Mouse (Mus musculus): ENCODE measurements around the gene Gucy1b1. TPM values are rescaled to one million over a fixed set of nuclear protein-coding genes. Genes with fewer than 3 reads are reported as not detected.
A peak's percentile ranks its signal among the peaks of the same experiment; 100 is the strongest.

Gucy1b1 gene
- 18.2 and 23.5 TPM in 2 replicates for polyA plus RNA-seq (2014; fragmentation: Nextera tagmentation; extraction: Ambion mirVana)

DNA sequence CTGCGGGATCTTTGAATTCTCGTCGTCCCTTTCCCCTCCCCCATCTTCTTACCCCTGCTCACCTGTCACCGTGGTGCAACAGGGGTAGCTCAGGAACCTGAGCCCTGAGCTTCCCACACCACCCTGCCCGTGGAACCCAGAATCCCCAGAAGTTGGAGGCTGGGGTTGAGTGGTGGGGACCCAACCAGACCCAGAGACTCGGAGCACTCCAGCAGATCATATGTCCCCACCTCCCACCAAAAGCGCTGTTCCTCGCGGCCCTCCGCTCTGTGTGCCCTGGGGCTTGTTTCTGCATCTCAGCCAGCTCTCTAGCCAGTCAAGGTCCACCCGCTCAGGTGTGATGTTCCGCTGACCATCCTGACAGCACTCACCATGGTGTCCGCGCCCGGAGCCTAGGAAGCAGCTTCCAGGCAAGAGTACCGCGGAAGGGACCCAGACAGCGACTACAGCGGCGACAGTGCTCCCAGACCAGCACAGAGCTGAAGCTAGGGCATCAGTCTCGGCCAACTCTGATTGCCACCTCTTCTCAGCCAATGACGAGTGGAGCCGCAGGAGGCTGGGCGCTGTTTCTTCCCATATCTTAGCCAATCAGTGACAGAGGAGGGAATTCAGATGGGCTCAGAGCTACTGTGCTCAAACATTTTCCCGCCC lies at the start of gene Gucy1b1:
Gene Gucy1b1 (minus strand): TSS at position 489 of the 651 bp plus-strand sequence.
- WGBS = 1% methylated on average over 25 of the region's 25 CpGs
- peak within 1 kb of the TSS; percentile 80 for H3K4me2 ChIP-seq
- no peaks in the 10 kb centered on the region for H3K36me3 ChIP-seq (ENCODE audit: control insufficient read depth, insufficient read depth, low read length)
- peaks cover 4% of the 10 kb centered on the region; the same call in 1 of the 2 replicates for H3K4me1 ChIP-seq (replicated peaks; ENCODE audit: control insufficient read depth, insufficient read depth, low read length)
- peak; percentile 93 for ATAC-seq (replicated peaks; ENCODE audit: low FRiP score)
- peak within 1 kb of the TSS; percentile 55 for H3K4me3 ChIP-seq (ENCODE audit: low read depth, low read length)
- H3K9me3 ChIP-seq (ENCODE audit: control insufficient read depth, low read length) = no peaks in the 10 kb centered on the region
- H3K9ac ChIP-seq (ENCODE audit: low read depth, low read length) = peak within 1 kb of the TSS; percentile 46; the same call in 1 of the 2 replicates
- H3K27me3 ChIP-seq (replicated peaks; ENCODE audit: control insufficient read depth, insufficient read depth, low read length) = peaks cover 12% of the 10 kb centered on the region
- DNase-seq (ENCODE audit: low spot score) = peak; percentile 68
- H3K27ac ChIP-seq (ENCODE audit: low read depth, low read length) = peak within 1 kb of the TSS; percentile 5; the same call in 1 of the 2 replicates

DNA sequence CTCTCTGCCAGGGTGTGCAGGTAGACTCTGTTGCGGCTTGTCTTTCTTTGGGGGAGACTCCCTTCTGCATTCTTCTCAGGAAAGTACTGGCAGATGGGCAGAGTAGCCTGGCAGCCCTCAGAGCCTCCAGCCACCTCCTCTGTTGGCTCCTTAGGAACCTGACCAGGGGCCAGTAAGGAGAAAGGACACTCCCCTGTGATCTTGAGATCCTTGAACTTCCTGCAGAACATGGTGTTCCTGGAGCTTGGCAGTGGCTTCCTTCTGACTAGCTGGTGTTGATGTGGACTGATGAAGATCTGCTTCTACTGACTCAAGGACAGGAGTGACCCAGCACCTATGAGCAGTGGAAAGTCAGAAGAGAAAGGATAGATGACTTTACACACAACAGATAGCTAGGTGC lies 44.4 kb upstream of the Gucy1b1 start:
- DNase-seq (ENCODE audit: low spot score) = no peak

DNA sequence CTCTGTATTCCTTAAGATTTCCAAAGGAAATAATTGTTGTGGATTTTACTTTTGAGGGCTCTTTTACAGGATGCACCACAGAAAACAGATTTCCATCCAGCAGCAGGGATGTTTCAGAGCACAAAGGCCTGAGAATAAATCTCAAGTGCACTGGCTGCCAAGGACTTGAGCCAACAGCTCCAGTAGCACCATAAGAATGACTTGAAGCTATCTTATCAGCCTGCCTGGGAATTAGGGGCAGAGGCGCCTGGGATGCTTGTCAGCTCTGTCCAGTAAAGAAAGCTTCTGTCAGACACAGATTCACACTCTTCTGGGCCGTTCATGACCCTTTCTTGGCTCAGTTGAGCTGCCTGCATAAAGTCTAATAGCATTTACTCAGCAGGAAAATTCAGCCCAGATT lies 38.0 kb upstream of the Gucy1b1 start:
- WGBS = 43% methylated on average over 2 of the region's 2 CpGs
- H3K36me3 ChIP-seq (ENCODE audit: control insufficient read depth, insufficient read depth, low read length) = no peaks in the 10 kb centered on the region
- H3K4me3 ChIP-seq (ENCODE audit: low read depth, low read length) = no peak overlapping the region
- H3K27ac ChIP-seq (ENCODE audit: low read depth, low read length) = no peak overlapping the region
- H3K9me3 ChIP-seq (ENCODE audit: control insufficient read depth, low read length) = no peaks in the 10 kb centered on the region
- H3K9ac ChIP-seq (ENCODE audit: low read depth, low read length) = no peak overlapping the region
- H3K27me3 ChIP-seq (replicated peaks; ENCODE audit: control insufficient read depth, insufficient read depth, low read length) = no peaks in the 10 kb centered on the region
- ATAC-seq (replicated peaks; ENCODE audit: low FRiP score) (no peak), DNase-seq (ENCODE audit: low spot score) (no peak)
- no peaks in the 10 kb centered on the region for H3K4me1 ChIP-seq (replicated peaks; ENCODE audit: control insufficient read depth, insufficient read depth, low read length)
- no peak overlapping the region for H3K4me2 ChIP-seq

More for the DNA sequence above, 44.4 kb upstream of the Gucy1b1 start:
- no peaks in the 10 kb centered on the region for H3K4me1 ChIP-seq (replicated peaks; ENCODE audit: control insufficient read depth, insufficient read depth, low read length)
- no peak overlapping the region for H3K4me2 ChIP-seq
- 81% methylated on average over 1 of the region's 1 CpGs for WGBS
- H3K9ac ChIP-seq (ENCODE audit: low read depth, low read length) = no peak overlapping the region
- H3K27ac ChIP-seq (ENCODE audit: low read depth, low read length) = no peak overlapping the region
- no peak for ATAC-seq (replicated peaks; ENCODE audit: low FRiP score)
- no peaks in the 10 kb centered on the region for H3K9me3 ChIP-seq (ENCODE audit: control insufficient read depth, low read length)
- no peak overlapping the region for H3K4me3 ChIP-seq (ENCODE audit: low read depth, low read length)
- no peaks in the 10 kb centered on the region for H3K36me3 ChIP-seq (ENCODE audit: control insufficient read depth, insufficient read depth, low read length)
- H3K27me3 ChIP-seq (replicated peaks; ENCODE audit: control insufficient read depth, insufficient read depth, low read length) = no peaks in the 10 kb centered on the region

DNA sequence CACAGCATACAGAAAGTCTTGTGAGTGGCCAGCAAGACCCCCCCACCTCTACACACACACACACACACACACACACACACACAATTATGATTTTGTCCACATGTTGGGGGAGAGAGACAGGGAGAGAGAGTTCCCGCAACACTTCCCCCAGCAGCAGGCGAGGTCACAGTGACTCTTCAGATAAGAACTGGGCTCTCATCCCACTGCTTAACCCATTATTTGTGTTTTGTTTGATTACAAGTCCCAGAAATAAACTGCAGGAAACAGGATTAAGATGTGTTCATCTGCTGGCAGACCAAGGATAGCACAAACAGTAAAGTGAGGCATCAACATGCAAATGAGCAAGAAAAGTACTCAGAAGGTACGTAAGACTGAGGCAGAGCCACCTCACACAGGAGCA lies 37.5 kb upstream of the Gucy1b1 start:
- no peak overlapping the region for H3K27ac ChIP-seq (ENCODE audit: low read depth, low read length)
- H3K4me2 ChIP-seq = no peak overlapping the region
- H3K4me3 ChIP-seq (ENCODE audit: low read depth, low read length) = no peak overlapping the region
- no peak for DNase-seq (ENCODE audit: low spot score)
- no peak for ATAC-seq (replicated peaks; ENCODE audit: low FRiP score)
- H3K9me3 ChIP-seq (ENCODE audit: control insufficient read depth, low read length) = no peaks in the 10 kb centered on the region
- H3K36me3 ChIP-seq (ENCODE audit: control insufficient read depth, insufficient read depth, low read length) = no peaks in the 10 kb centered on the region
- H3K4me1 ChIP-seq (replicated peaks; ENCODE audit: control insufficient read depth, insufficient read depth, low read length) = no peaks in the 10 kb centered on the region
- no peak overlapping the region for H3K9ac ChIP-seq (ENCODE audit: low read depth, low read length)
- H3K27me3 ChIP-seq (replicated peaks; ENCODE audit: control insufficient read depth, insufficient read depth, low read length) = no peaks in the 10 kb centered on the region
- WGBS = 44% methylated on average over 3 of the region's 3 CpGs

GRCm38 (mm10) chr3:82108951-82109350 lies 34.5 kb upstream of the Gucy1b1 start:
- H3K4me1 ChIP-seq (replicated peaks; ENCODE audit: control insufficient read depth, insufficient read depth, low read length) = no peaks in the 10 kb centered on the region

GRCm38 (mm10) chr3:82104229-82104628 lies 29.7 kb upstream of the Gucy1b1 start:
- Histone ChIP-seq H3K4me2 (no peak overlapping the region), H3K27me3 (replicated peaks; ENCODE audit: control insufficient read depth, insufficient read depth, low read length) (no peaks in the 10 kb centered on the region), H3K36me3 (ENCODE audit: control insufficient read depth, insufficient read depth, low read length) (no peaks in the 10 kb centered on the region), H3K27ac (ENCODE audit: low read depth, low read length) (no peak overlapping the region), H3K4me1 (replicated peaks; ENCODE audit: control insufficient read depth, insufficient read depth, low read length) (no peaks in the 10 kb centered on the region), H3K9ac (ENCODE audit: low read depth, low read length) (no peak overlapping the region), H3K9me3 (ENCODE audit: control insufficient read depth, low read length) (no peaks in the 10 kb centered on the region), H3K4me3 (ENCODE audit: low read depth, low read length) (no peak overlapping the region)
- WGBS = 63% methylated on average over 6 of the region's 6 CpGs
- DNase-seq (ENCODE audit: low spot score) (no peak), ATAC-seq (replicated peaks; ENCODE audit: low FRiP score) (no peak)

More at GRCm38 (mm10) chr3:82108951-82109350, 34.5 kb upstream of the Gucy1b1 start:
- Histone ChIP-seq H3K27ac (ENCODE audit: low read depth, low read length) (no peak overlapping the region), H3K9me3 (ENCODE audit: control insufficient read depth, low read length) (no peaks in the 10 kb centered on the region), H3K36me3 (ENCODE audit: control insufficient read depth, insufficient read depth, low read length) (no peaks in the 10 kb centered on the region), H3K4me2 (no peak overlapping the region), H3K4me3 (ENCODE audit: low read depth, low read length) (no peak overlapping the region), H3K27me3 (replicated peaks; ENCODE audit: control insufficient read depth, insufficient read depth, low read length) (no peaks in the 10 kb centered on the region), H3K9ac (ENCODE audit: low read depth, low read length) (no peak overlapping the region)
- DNase-seq (ENCODE audit: low spot score) (no peak), ATAC-seq (replicated peaks; ENCODE audit: low FRiP score) (no peak)
- 89% methylated on average over 15 of the region's 15 CpGs for WGBS

DNA sequence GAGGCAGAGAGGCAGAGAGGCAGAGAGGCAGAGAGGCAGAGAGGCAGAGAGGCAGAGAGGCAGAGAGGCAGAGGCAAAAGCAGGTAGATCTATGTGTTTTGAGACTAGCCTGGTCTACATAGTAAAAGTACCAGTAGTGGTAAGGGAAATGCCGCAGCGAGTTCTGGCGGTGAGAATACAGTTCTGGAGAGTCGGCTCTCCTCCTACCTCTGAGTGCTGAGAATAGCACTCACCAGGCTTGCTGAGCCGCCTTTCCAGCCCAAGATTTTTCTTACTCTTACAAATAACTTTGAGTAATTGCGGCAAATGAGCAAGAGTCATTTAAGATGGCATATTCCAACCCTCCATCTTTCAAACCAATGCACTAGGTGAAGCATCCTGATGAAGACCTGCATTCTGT lies 24.6 kb upstream of the Gucy1b1 start:
- no peaks in the 10 kb centered on the region for H3K27me3 ChIP-seq (replicated peaks; ENCODE audit: control insufficient read depth, insufficient read depth, low read length)
- H3K4me3 ChIP-seq (ENCODE audit: low read depth, low read length) = no peak overlapping the region
- no peaks in the 10 kb centered on the region for H3K4me1 ChIP-seq (replicated peaks; ENCODE audit: control insufficient read depth, insufficient read depth, low read length)
- no peaks in the 10 kb centered on the region for H3K9me3 ChIP-seq (ENCODE audit: control insufficient read depth, low read length)
- no peak overlapping the region for H3K27ac ChIP-seq (ENCODE audit: low read depth, low read length)
- WGBS = 82% methylated on average over 6 of the region's 6 CpGs
- no peak for DNase-seq (ENCODE audit: low spot score)
- no peak overlapping the region for H3K4me2 ChIP-seq
- no peak overlapping the region for H3K9ac ChIP-seq (ENCODE audit: low read depth, low read length)
- ATAC-seq (replicated peaks; ENCODE audit: low FRiP score) = no peak
- H3K36me3 ChIP-seq (ENCODE audit: control insufficient read depth, insufficient read depth, low read length) = no peaks in the 10 kb centered on the region

DNA sequence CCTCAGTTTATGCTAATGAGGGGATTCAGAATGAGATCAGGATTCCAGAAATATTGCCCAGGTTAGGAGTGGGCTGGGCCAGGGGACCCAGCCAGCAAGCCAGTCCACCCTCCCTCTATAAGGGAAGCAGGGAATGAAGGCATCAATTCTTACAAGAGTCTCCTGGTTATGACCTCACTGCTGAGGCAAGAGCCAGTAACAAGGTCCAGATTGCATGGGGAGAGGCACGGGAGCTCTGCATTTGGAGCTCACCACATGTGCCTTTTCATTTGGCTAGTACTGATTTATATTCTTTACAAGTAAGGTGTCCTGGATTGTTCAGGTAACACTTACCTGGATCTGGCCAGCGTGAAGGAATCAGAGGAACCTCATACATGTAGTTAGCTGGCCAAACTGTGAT lies 22.3 kb upstream of the Gucy1b1 start:
- no peak for DNase-seq (ENCODE audit: low spot score)
- Histone ChIP-seq H3K4me1 (replicated peaks; ENCODE audit: control insufficient read depth, insufficient read depth, low read length) (no peaks in the 10 kb centered on the region), H3K36me3 (ENCODE audit: control insufficient read depth, insufficient read depth, low read length) (no peaks in the 10 kb centered on the region), H3K27ac (ENCODE audit: low read depth, low read length) (no peak overlapping the region), H3K4me3 (ENCODE audit: low read depth, low read length) (no peak overlapping the region), H3K9me3 (ENCODE audit: control insufficient read depth, low read length) (no peaks in the 10 kb centered on the region), H3K4me2 (no peak overlapping the region), H3K9ac (ENCODE audit: low read depth, low read length) (no peak overlapping the region), H3K27me3 (replicated peaks; ENCODE audit: control insufficient read depth, insufficient read depth, low read length) (no peaks in the 10 kb centered on the region)
- no peak for ATAC-seq (replicated peaks; ENCODE audit: low FRiP score)
- WGBS = 71% methylated on average over 2 of the region's 2 CpGs

DNA sequence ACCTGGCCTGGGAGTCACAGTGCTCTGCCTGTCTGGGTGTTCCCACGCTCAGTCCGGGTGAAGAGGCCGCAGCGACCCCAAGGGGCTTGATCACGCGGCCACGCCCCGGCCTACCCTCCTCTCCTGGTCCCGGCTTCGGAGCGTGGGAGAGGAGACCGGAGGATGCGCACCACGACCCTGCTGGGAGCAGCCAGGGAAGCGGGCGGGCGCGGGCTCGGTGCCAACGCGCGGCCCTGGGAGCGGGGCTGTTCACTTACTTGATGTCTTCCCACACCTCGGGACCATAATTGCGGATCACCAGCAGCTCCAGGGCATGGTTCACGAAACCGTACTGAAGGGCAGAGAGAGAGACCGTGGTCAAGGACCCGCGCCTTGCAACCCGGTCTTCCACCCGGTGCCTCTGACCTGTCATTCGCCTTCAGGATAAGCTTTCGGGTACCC lies 728 bp downstream of the Gucy1b1 start:
- peak; percentile 29; the same call in 1 of the 2 replicates for ATAC-seq (replicated peaks; ENCODE audit: low FRiP score)
- peak overlapping the region; percentile 46; the same call in 1 of the 2 replicates for H3K9ac ChIP-seq (ENCODE audit: low read depth, low read length)
- H3K27ac ChIP-seq (ENCODE audit: low read depth, low read length) = peak overlapping the region; percentile 5; the same call in 1 of the 2 replicates

More for the DNA sequence above, 728 bp downstream of the Gucy1b1 start:
- Histone ChIP-seq H3K4me1 (replicated peaks; ENCODE audit: control insufficient read depth, insufficient read depth, low read length) (peaks cover 4% of the 10 kb centered on the region; the same call in 1 of the 2 replicates), H3K27me3 (replicated peaks; ENCODE audit: control insufficient read depth, insufficient read depth, low read length) (peaks cover 12% of the 10 kb centered on the region), H3K4me2 (peak overlapping the region; percentile 80), H3K36me3 (ENCODE audit: control insufficient read depth, insufficient read depth, low read length) (no peaks in the 10 kb centered on the region), H3K9me3 (ENCODE audit: control insufficient read depth, low read length) (no peaks in the 10 kb centered on the region), H3K4me3 (ENCODE audit: low read depth, low read length) (peak overlapping the region; percentile 55)
- DNase-seq (ENCODE audit: low spot score) = peak; percentile 60
- WGBS = 2% methylated on average over 34 of the region's 34 CpGs

All from liver, embryonic 11.5 days (tissue).